Mouse (Mus musculus) central nervous system, embryonic 14 days (tissue): ENCODE data around the gene Mup1. TPM values are rescaled to one million over a fixed set of nuclear protein-coding genes. Genes with fewer than 3 reads are reported as not detected.

ENCODE experiments used
- polyA plus RNA-seq: library from polyadenylated mRNA; depleted of rRNA; stranded (reverse); fragments of >200 nt; gene quantifications from 2 replicates; pipeline ENCODE4 v1.2.3, GENCODE M21; 2012; rRNA removed

Mup1 gene
- polyA plus RNA-seq = not detected in 2 replicates

GRCm38 (mm10) chr4:60501860-60502259, at the start of gene Mup1:
TSS of gene Mup1 (minus strand) at chr4:60501960.

Other genes starting within 250 kb of the Mup1 start
- not detected in 2 replicates for gene Mup9, start 80.0 kb downstream of the Mup1 start, polyA plus RNA-seq
- gene Mup10, start 80.2 kb upstream of the Mup1 start, polyA plus RNA-seq = not detected in 2 replicates
- gene Mup11, start 160.5 kb upstream of the Mup1 start, polyA plus RNA-seq = not detected in 2 replicates
- gene Mup12, start 239.4 kb upstream of the Mup1 start, polyA plus RNA-seq = not detected in 2 replicates